Comparison of ENCODE assay signal across 15 mouse cellular contexts in genomic region chr7:79868475-79868874, GRCm38 (mm10). TPM values are rescaled to one million over a fixed set of nuclear protein-coding genes. Genes with fewer than 3 reads are reported as not detected.
DNase-seq lines count a peak whose midpoint lies in the region; ATAC-seq and TF ChIP-seq lines count a peak whose summit lies in the region.
"Had no signal": no experiment of that assay in that cellular context is flagged by ENCODE, and none has a peak within 500 bp of the region (broad histone marks: within the 10 kb centered on the region; RNA-seq: fewer than 3 reads in every experiment).

No protein-coding gene starts in this region.

- H3K4me2 ChIP-seq in embryonic facial prominence, embryonic 15.5 days (replicated peaks) = no peak overlapping the region
- H3K4me2 ChIP-seq in hindbrain, embryonic 16.5 days (ENCODE audit: low read length) = no peak overlapping the region
- H3K4me2 ChIP-seq: embryonic facial prominence, embryonic 13.5 days; forebrain, embryonic 12.5 days; midbrain, embryonic 13.5 days had no signal

- peaks cover 15% of the 10 kb centered on the region; the same call in 1 of the 2 replicates for H3K4me1 ChIP-seq in embryonic facial prominence, embryonic 15.5 days
- H3K4me1 ChIP-seq in embryonic facial prominence, embryonic 10.5 days = peaks cover 21% of the 10 kb centered on the region
- peaks cover 7 to 39% of the 10 kb centered on the region in 2 experiments; a peak in 3 of 4 replicates for H3K4me1 ChIP-seq in ES-E14 (ENCODE audit: control insufficient read depth in 2 of 2, insufficient read depth in 2 of 2, low read length in 2 of 2, poor library complexity in 1 of 2)
- H3K4me1 ChIP-seq in limb, embryonic 10.5 days = peaks cover 21% of the 10 kb centered on the region; the same call in 1 of the 2 replicates
- H3K4me1 ChIP-seq in hindbrain, embryonic 16.5 days (ENCODE audit: control insufficient read depth, insufficient read depth, low read depth, low read length) = no peaks in the 10 kb centered on the region
- H3K4me1 ChIP-seq: midbrain, embryonic 13.5 days had no signal

- H3K9ac ChIP-seq in embryonic facial prominence, embryonic 15.5 days = no peak overlapping the region
- peak overlapping the region; percentile 64 for H3K9ac ChIP-seq in ES-E14 (ENCODE audit: insufficient read depth, low read depth, low read length, poor library complexity, severe bottlenecking)
- H3K9ac ChIP-seq in hindbrain, embryonic 16.5 days (ENCODE audit: low read depth, low read length) = no peak overlapping the region
- H3K9ac ChIP-seq: embryonic facial prominence, embryonic 13.5 days; forebrain, embryonic 12.5 days; midbrain, embryonic 13.5 days had no signal

- no peak overlapping the region for H3K4me3 ChIP-seq in embryonic facial prominence, embryonic 15.5 days (replicated peaks)
- H3K4me3 ChIP-seq in embryonic facial prominence, embryonic 10.5 days = no peak overlapping the region
- no peak overlapping the region for H3K4me3 ChIP-seq in ES-E14 (ENCODE audit: insufficient read depth in 1 of 2, low read depth in 1 of 2, low read length in 2 of 2, poor library complexity in 1 of 2, severe bottlenecking in 1 of 2)
- no peak overlapping the region for H3K4me3 ChIP-seq in limb, embryonic 10.5 days
- H3K4me3 ChIP-seq in hindbrain, embryonic 16.5 days (ENCODE audit: low read length) = no peak overlapping the region
- H3K4me3 ChIP-seq: embryonic facial prominence, embryonic 13.5 days; forebrain, embryonic 12.5 days; midbrain, embryonic 13.5 days had no signal

- no peaks in the 10 kb centered on the region for H3K9me3 ChIP-seq in embryonic facial prominence, embryonic 15.5 days (replicated peaks)
- H3K9me3 ChIP-seq in embryonic facial prominence, embryonic 10.5 days = no peaks in the 10 kb centered on the region
- H3K9me3 ChIP-seq in ES-E14 (ENCODE audit: control insufficient read depth, insufficient read depth, low read depth, low read length) = no peaks in the 10 kb centered on the region
- H3K9me3 ChIP-seq in limb, embryonic 10.5 days (replicated peaks) = no peaks in the 10 kb centered on the region
- H3K9me3 ChIP-seq in hindbrain, embryonic 16.5 days (ENCODE audit: control insufficient read depth, low read length) = no peaks in the 10 kb centered on the region
- H3K9me3 ChIP-seq: embryonic facial prominence, embryonic 13.5 days; forebrain, embryonic 12.5 days; midbrain, embryonic 13.5 days had no signal

- ATAC-seq in embryonic facial prominence, embryonic 15.5 days (ENCODE audit: insufficient number of reproducible peaks, low FRiP score, low TSS enrichment, low read depth) = 0 out of 2 replicates have a peak, but pooled peaks have one; percentile 20
- no peak for ATAC-seq in hindbrain, embryonic 16.5 days
- ATAC-seq: midbrain, embryonic 13.5 days had no signal

- no peaks in the 10 kb centered on the region for H3K27me3 ChIP-seq in embryonic facial prominence, embryonic 15.5 days
- no peaks in the 10 kb centered on the region for H3K27me3 ChIP-seq in embryonic facial prominence, embryonic 10.5 days (replicated peaks; ENCODE audit: low read depth, poor library complexity, severe bottlenecking)
- no peaks in the 10 kb centered on the region for H3K27me3 ChIP-seq in limb, embryonic 10.5 days (ENCODE audit: low read depth, poor library complexity, severe bottlenecking)
- no peaks in the 10 kb centered on the region for H3K27me3 ChIP-seq in hindbrain, embryonic 16.5 days (replicated peaks; ENCODE audit: control insufficient read depth, insufficient read depth, low read length)
- H3K27me3 ChIP-seq: embryonic facial prominence, embryonic 13.5 days; forebrain, embryonic 12.5 days; midbrain, embryonic 13.5 days had no signal

- H3K36me3 ChIP-seq in embryonic facial prominence, embryonic 15.5 days = no peaks in the 10 kb centered on the region
- H3K36me3 ChIP-seq in embryonic facial prominence, embryonic 10.5 days (replicated peaks) = no peaks in the 10 kb centered on the region
- no peaks in the 10 kb centered on the region for H3K36me3 ChIP-seq in ES-E14 (ENCODE audit: control insufficient read depth, insufficient read depth, low read length, poor library complexity, severe bottlenecking)
- H3K36me3 ChIP-seq in limb, embryonic 10.5 days = no peaks in the 10 kb centered on the region
- no peaks in the 10 kb centered on the region for H3K36me3 ChIP-seq in hindbrain, embryonic 16.5 days (ENCODE audit: control insufficient read depth, insufficient read depth, low read length)
- H3K36me3 ChIP-seq: embryonic facial prominence, embryonic 13.5 days; forebrain, embryonic 12.5 days; midbrain, embryonic 13.5 days had no signal

- no peak for DNase-seq in embryonic facial prominence, embryonic 10.5 days (ENCODE audit: low spot score)
- DNase-seq in ES-E14 (ENCODE audit: low read depth, low spot score) = no peak
- DNase-seq in limb, embryonic 10.5 days (ENCODE audit: low spot score) = no peak
- DNase-seq in lung, postnatal 14 days = peak; percentile 34
- no peak for DNase-seq in heart, postnatal 25 days (ENCODE audit: low spot score)
- no peak for DNase-seq in urinary bladder, adult 2 months (ENCODE audit: low spot score)
- DNase-seq: cerebellum, adult 9-11 months; left cerebral cortex, postnatal 4 days; right cerebral cortex, postnatal 14 days had no signal

- H3K27ac ChIP-seq in embryonic facial prominence, embryonic 15.5 days (replicated peaks) = peak overlapping the region; percentile 73; the same call in 1 of the 2 replicates
- no peak overlapping the region; the same call in 1 of the 2 replicates for H3K27ac ChIP-seq in embryonic facial prominence, embryonic 10.5 days (replicated peaks)
- peak overlapping the region; percentile 92 for H3K27ac ChIP-seq in ES-E14 (ENCODE audit: insufficient read depth, low read depth, low read length, poor library complexity, severe bottlenecking)
- peak overlapping the region; percentile 38; the same call in 1 of the 2 replicates for H3K27ac ChIP-seq in limb, embryonic 10.5 days
- H3K27ac ChIP-seq in hindbrain, embryonic 16.5 days (ENCODE audit: low read depth, low read length) = no peak overlapping the region
- H3K27ac ChIP-seq: embryonic facial prominence, embryonic 13.5 days; forebrain, embryonic 12.5 days; midbrain, embryonic 13.5 days had no signal

- 68% methylated on average over 7 of the region's 7 CpGs for WGBS in embryonic facial prominence, embryonic 15.5 days
- WGBS in embryonic facial prominence, embryonic 10.5 days = 82% methylated on average over 7 of the region's 7 CpGs
- WGBS in limb, embryonic 10.5 days = 75% methylated on average over 7 of the region's 7 CpGs
- WGBS in hindbrain, embryonic 16.5 days = 78% methylated on average over 7 of the region's 7 CpGs

- in situ Hi-C loops in ES-E14 (cut with MboI; ENCODE audit: low sequenced_read_pairs in 2 of 2, unreplicated experiment in 2 of 2) = no loop called here

- intact Hi-C loops in heart, postnatal 25 days (cut with DNase I) = no loop called here

TF ChIP-seq in ES-E14, 5 proteins besides CTCF, POLR2A, EP300 and RAD21:
- no peak for TF ChIP-seq ZNF384 (IDR thresholded peaks at IDR 0.05; ENCODE audit: low read depth, low read length)
- no peak for TF ChIP-seq HCFC1 (IDR thresholded peaks at IDR 0.05; ENCODE audit: borderline replicate concordance, insufficient read depth, low read length)
TF ChIP-seq in ES-E14: peak in this region for 0.

RNA-seq across cellular contexts. Expression of gene Anpep, which starts 7.6 kb away (rescaled TPM):
- polyA plus RNA-seq in embryonic facial prominence, embryonic 15.5 days (2015; fragmentation: Nextera tagmentation; extraction: Ambion mirVana) = 24.9 and 31.1 TPM in 2 replicates
- 5.4 and 6.9 TPM in 2 replicates for polyA plus RNA-seq in embryonic facial prominence, embryonic 10.5 days (2016; fragmentation: Nextera tagmentation; extraction: Ambion mirVana)
- 11.4 and 15.4 TPM in 2 replicates for total RNA-seq in ES-E14 (2012; rRNA removed)
- polyA plus RNA-seq in limb, embryonic 10.5 days (2016; fragmentation: Nextera tagmentation; extraction: Ambion mirVana) = 8.1 and 9.7 TPM in 2 replicates
- polyA plus RNA-seq in hindbrain, embryonic 16.5 days (2015; fragmentation: Nextera tagmentation; extraction: Ambion mirVana) = 4.3 and 5.2 TPM in 2 replicates
- 10 to 100 TPM; 13.7 to 17.4 TPM for total RNA-seq in heart, postnatal 25 days (2021)
- polyA plus RNA-seq in urinary bladder, adult 2 months (2012; rRNA removed) = 32.3 and 34.2 TPM in 2 replicates

RNA-seq across cellular contexts. Expression of gene Ap3s2, which starts 52.0 kb away (rescaled TPM):
- polyA plus RNA-seq in embryonic facial prominence, embryonic 15.5 days (2015; fragmentation: Nextera tagmentation; extraction: Ambion mirVana) = 23.9 and 30.4 TPM in 2 replicates
- 48.9 and 49.4 TPM in 2 replicates for polyA plus RNA-seq in embryonic facial prominence, embryonic 10.5 days (2016; fragmentation: Nextera tagmentation; extraction: Ambion mirVana)
- 9.4 and 11.0 TPM in 2 replicates for total RNA-seq in ES-E14 (2012; rRNA removed)
- 41.7 and 44.4 TPM in 2 replicates for polyA plus RNA-seq in limb, embryonic 10.5 days (2016; fragmentation: Nextera tagmentation; extraction: Ambion mirVana)
- 37.9 and 48.2 TPM in 2 replicates for polyA plus RNA-seq in hindbrain, embryonic 16.5 days (2015; fragmentation: Nextera tagmentation; extraction: Ambion mirVana)
- 10 to 100 TPM; 19.2 to 21.5 TPM for total RNA-seq in heart, postnatal 25 days (2021)
- polyA plus RNA-seq in urinary bladder, adult 2 months (2012; rRNA removed) = 13.9 and 16.0 TPM in 2 replicates

RNA-seq across cellular contexts. Expression of gene Mesp2, which starts 57.9 kb away (rescaled TPM):
- polyA plus RNA-seq in embryonic facial prominence, embryonic 15.5 days (2015; fragmentation: Nextera tagmentation; extraction: Ambion mirVana) = 0.55 and 0.67 TPM in 2 replicates
- 0.34 and 0.36 TPM in 2 replicates for polyA plus RNA-seq in embryonic facial prominence, embryonic 10.5 days (2016; fragmentation: Nextera tagmentation; extraction: Ambion mirVana)
- total RNA-seq in ES-E14 (2012; rRNA removed) = 1.0 and 1.2 TPM in 2 replicates
- polyA plus RNA-seq in limb, embryonic 10.5 days (2016; fragmentation: Nextera tagmentation; extraction: Ambion mirVana) = 0.21 TPM in 1 of 2 replicates, not detected in the other
- polyA plus RNA-seq in hindbrain, embryonic 16.5 days (2015; fragmentation: Nextera tagmentation; extraction: Ambion mirVana) = 1.5 and 1.7 TPM in 2 replicates
- under 1 TPM in 1 of 2 experiments, not detected in 1; 0.17 TPM for total RNA-seq in heart, postnatal 25 days (2021)
- polyA plus RNA-seq in urinary bladder, adult 2 months (2012; rRNA removed) = 0.03 and 0.10 TPM in 2 replicates
- polyA plus RNA-seq: macrophage had no signal

Comparison
In these comparisons a context has a peak if more than half of its experiments do, and no peak if none do; other contexts are left out.
1. H3K27ac ChIP-seq: peak in embryonic facial prominence, embryonic 15.5 days (single experiment), ES-E14 (single experiment) and limb, embryonic 10.5 days (single experiment); none in embryonic facial prominence, embryonic 10.5 days (single experiment) and hindbrain, embryonic 16.5 days (single experiment).